8 mouse cellular contexts compared by ENCODE assay signal in genomic region chr5:146844301-146844941, GRCm38 (mm10). TPM values are rescaled to one million over a fixed set of nuclear protein-coding genes. Genes with fewer than 3 reads are reported as not detected.
DNase-seq lines count a peak whose midpoint lies in the region; ATAC-seq and TF ChIP-seq lines count a peak whose summit lies in the region.

No protein-coding gene starts in this region.

- 16% methylated on average over 6 of the region's 6 CpGs for WGBS in kidney, postnatal 0 days
- 13% methylated on average over 6 of the region's 6 CpGs for WGBS in intestine, embryonic 15.5 days
- 10% methylated on average over 6 of the region's 6 CpGs for WGBS in neural tube, embryonic 12.5 days

- intact Hi-C loops in left cerebral cortex, postnatal 10 days (cut with DNase I): loop anchor here (5.0 kb wide), 1 partner anchor 137 kb away; no protein-coding TSS in a partner anchor

- H3K27me3 ChIP-seq in kidney, postnatal 0 days (ENCODE audit: insufficient read depth, low read length): no peaks in the 10 kb centered on the region
- H3K27me3 ChIP-seq in intestine, embryonic 15.5 days (replicated peaks): no peaks in the 10 kb centered on the region
- H3K27me3 ChIP-seq in neural tube, embryonic 12.5 days (replicated peaks): no peaks in the 10 kb centered on the region

- ATAC-seq in kidney, postnatal 0 days (replicated peaks; ENCODE audit: low FRiP score, low read depth): 0 out of 2 replicates have a peak, but pooled peaks have one; percentile 4
- peak; percentile 40; the same call in 1 of the 2 replicates for ATAC-seq in common myeloid progenitor, adult 5-6 weeks (replicated peaks; ENCODE audit: low read depth, poor library complexity, severe bottlenecking)
- ATAC-seq in intestine, embryonic 15.5 days: peak; percentile 34
- ATAC-seq in neural tube, embryonic 12.5 days (ENCODE audit: low FRiP score, low read depth): peak; percentile 46

- H3K9me3 ChIP-seq in kidney, postnatal 0 days (replicated peaks; ENCODE audit: low read length): no peaks in the 10 kb centered on the region
- no peaks in the 10 kb centered on the region for H3K9me3 ChIP-seq in intestine, embryonic 15.5 days
- no peaks in the 10 kb centered on the region for H3K9me3 ChIP-seq in neural tube, embryonic 12.5 days

- peaks cover 6% of the 10 kb centered on the region; the same call in 1 of the 2 replicates for H3K4me1 ChIP-seq in kidney, postnatal 0 days (replicated peaks; ENCODE audit: insufficient read depth, low read length)
- peaks cover 15% of the 10 kb centered on the region for H3K4me1 ChIP-seq in intestine, embryonic 15.5 days (replicated peaks)
- peaks cover 13% of the 10 kb centered on the region for H3K4me1 ChIP-seq in neural tube, embryonic 12.5 days

- H3K9ac ChIP-seq in kidney, postnatal 0 days (ENCODE audit: low read depth, low read length): peak overlapping the region; percentile 68
- peak overlapping the region; percentile 65 for H3K9ac ChIP-seq in intestine, embryonic 15.5 days
- H3K9ac ChIP-seq in neural tube, embryonic 12.5 days: peak overlapping the region; percentile 65

- peak; percentile 53 for TF ChIP-seq CTCF in kidney, postnatal 0 days (IDR thresholded peaks at IDR 0.05; ENCODE audit: low read depth)

- H3K36me3 ChIP-seq in kidney, postnatal 0 days (ENCODE audit: insufficient read depth, low read length): 0 out of 2 replicates have a peak, but pooled peaks cover 2% of the 10 kb centered on the region
- no peaks in the 10 kb centered on the region for H3K36me3 ChIP-seq in intestine, embryonic 15.5 days
- H3K36me3 ChIP-seq in neural tube, embryonic 12.5 days: peaks cover 4% of the 10 kb centered on the region; the same call in 1 of the 2 replicates

- H3K4me2 ChIP-seq in kidney, postnatal 0 days (ENCODE audit: low read length): peak overlapping the region; percentile 84
- H3K4me2 ChIP-seq in intestine, embryonic 15.5 days (replicated peaks): peak overlapping the region; percentile 93
- H3K4me2 ChIP-seq in neural tube, embryonic 12.5 days (replicated peaks): peak overlapping the region; percentile 77

- peak overlapping the region; percentile 87; the same call in 1 of the 2 replicates for H3K27ac ChIP-seq in kidney, postnatal 0 days
- peak overlapping the region; percentile 54 for H3K27ac ChIP-seq in intestine, embryonic 15.5 days
- peak overlapping the region; percentile 53 for H3K27ac ChIP-seq in neural tube, embryonic 12.5 days

- peak overlapping the region; percentile 69 for H3K4me3 ChIP-seq in kidney, postnatal 0 days (replicated peaks; ENCODE audit: low read depth, low read length)
- H3K4me3 ChIP-seq in intestine, embryonic 15.5 days (replicated peaks): peak overlapping the region; percentile 62
- H3K4me3 ChIP-seq in neural tube, embryonic 12.5 days: peak overlapping the region; percentile 51

- DNase-seq in kidney, postnatal 0 days (ENCODE audit: low spot score): no peak
- DNase-seq in kidney, postnatal 4 days: no peak
- no peak for DNase-seq in left cerebral cortex, postnatal 10 days (ENCODE audit: extremely low spot score in 1 of 2, low spot score in 2 of 2)
- no peak for DNase-seq in thymus, adult 18-20 months
- DNase-seq in right cerebral cortex, postnatal 4 days: no peak

RNA-seq across cellular contexts. Expression of gene Rasl11a, which starts 0.5 kb away (rescaled TPM):
- polyA plus RNA-seq in kidney, postnatal 0 days (2015; fragmentation: Nextera tagmentation; extraction: Ambion mirVana): 112 and 115 TPM in 2 replicates
- 1.2 TPM in 2 replicates for total RNA-seq in common myeloid progenitor, adult 5-6 weeks (2017)
- 26.8 and 32.7 TPM in 2 replicates for polyA plus RNA-seq in intestine, embryonic 15.5 days (2015; fragmentation: Nextera tagmentation; extraction: Ambion mirVana)
- 22.4 and 23.4 TPM in 2 replicates for polyA plus RNA-seq in neural tube, embryonic 12.5 days (2016; fragmentation: Nextera tagmentation; extraction: Ambion mirVana)
- total RNA-seq in left cerebral cortex, postnatal 10 days (2021): 10 to 100 TPM in 1 of 2 experiments, 1 to 10 TPM in 1; 9.2 to 12.2 TPM

RNA-seq across cellular contexts. Expression of gene Rpl21, which starts 11.7 kb away (rescaled TPM):
- 604 and 688 TPM in 2 replicates for polyA plus RNA-seq in kidney, postnatal 0 days (2015; fragmentation: Nextera tagmentation; extraction: Ambion mirVana)
- total RNA-seq in common myeloid progenitor, adult 5-6 weeks (2017): 2,931 and 3,145 TPM in 2 replicates
- 548 and 585 TPM in 2 replicates for polyA plus RNA-seq in intestine, embryonic 15.5 days (2015; fragmentation: Nextera tagmentation; extraction: Ambion mirVana)
- polyA plus RNA-seq in neural tube, embryonic 12.5 days (2016; fragmentation: Nextera tagmentation; extraction: Ambion mirVana): 415 and 416 TPM in 2 replicates
- 100 to 1,000 TPM; 183 to 190 TPM for total RNA-seq in left cerebral cortex, postnatal 10 days (2021)

RNA-seq across cellular contexts. Expression of gene Usp12, which starts 49.6 kb away (rescaled TPM):
- polyA plus RNA-seq in kidney, postnatal 0 days (2015; fragmentation: Nextera tagmentation; extraction: Ambion mirVana): 18.7 and 20.0 TPM in 2 replicates
- total RNA-seq in common myeloid progenitor, adult 5-6 weeks (2017): 35.5 and 42.5 TPM in 2 replicates
- polyA plus RNA-seq in intestine, embryonic 15.5 days (2015; fragmentation: Nextera tagmentation; extraction: Ambion mirVana): 27.9 and 28.7 TPM in 2 replicates
- 21.4 and 24.2 TPM in 2 replicates for polyA plus RNA-seq in neural tube, embryonic 12.5 days (2016; fragmentation: Nextera tagmentation; extraction: Ambion mirVana)
- total RNA-seq in left cerebral cortex, postnatal 10 days (2021): 10 to 100 TPM; 55.8 to 59.0 TPM
